Mouse (Mus musculus) macrophage (primary cell): ENCODE measurements around the gene Supt4a. TPM values are rescaled to one million over a fixed set of nuclear protein-coding genes. Genes with fewer than 3 reads are reported as not detected.

Experiments
- H3K27ac ChIP-seq: fragments of 350-480 bp; formaldehyde crosslinking; 2 replicates; pipeline ENCODE4 v1.9.0; 2021
- H3K36me3 ChIP-seq: fragments of 350-480 bp; formaldehyde crosslinking; 2 replicates; pipeline ENCODE4 v1.9.0; 2021; ENCODE audit errors: inconsistent target
- H3K4me3 ChIP-seq: fragments of 350-480 bp; formaldehyde crosslinking; 2 replicates; pipeline ENCODE4 v1.9.0; 2021; ENCODE audit errors: inconsistent target
- H3K79me2 ChIP-seq: fragments of 350-480 bp; formaldehyde crosslinking; 2 replicates; pipeline ENCODE4 v1.9.0; 2021; ENCODE audit errors: inconsistent target
- WGBS: methylation state at CpG from one replicate; pipeline ENCODE4 v1.1.7; 2026; ENCODE audit warnings: inconsistent platforms; ENCODE audit not compliant: missing documents; 5-methylcytosine and 5-hydroxymethylcytosine counted together
- polyA plus RNA-seq: library from polyadenylated mRNA; stranded (reverse); fragments of 250-400 nt; gene quantifications from 3 replicates; pipeline ENCODE4 v1.2.4, GENCODE M21; 2018; ENCODE audit warnings: inconsistent platforms
- total RNA-seq, 78 experiments: library from RNA; depleted of rRNA; stranded (reverse); fragments of 250-400 nt; gene quantifications; 1 replicate in 9 of 78; 2 replicates in 24 of 78; 3 replicates in 43 of 78; 4 replicates in 2 of 78; pipeline ENCODE4 v1.2.4; 2018; ENCODE audit warnings: inconsistent platforms in 56 of 78

Supt4a gene
- total RNA-seq (2018; cell fraction: chromatin; rRNA removed) = 10 to 100 TPM in 14 of 26 experiments, 1 to 10 TPM in 12; 2.1 to 21.4 (median 10.3) TPM
- 100 to 1,000 TPM in 5 of 26 experiments, 10 to 100 TPM in 21; 65.1 to 109 (median 81.3) TPM for total RNA-seq (2018; cell fraction: cytosol; rRNA removed)
- 10 to 100 TPM in 25 of 26 experiments, 1 to 10 TPM in 1; 9.1 to 39.1 (median 27.6) TPM for total RNA-seq (2018; cell fraction: nucleus; rRNA removed)
- polyA plus RNA-seq = 69.4 to 113 TPM (median 85.3 TPM) in 3 replicates

DNA sequence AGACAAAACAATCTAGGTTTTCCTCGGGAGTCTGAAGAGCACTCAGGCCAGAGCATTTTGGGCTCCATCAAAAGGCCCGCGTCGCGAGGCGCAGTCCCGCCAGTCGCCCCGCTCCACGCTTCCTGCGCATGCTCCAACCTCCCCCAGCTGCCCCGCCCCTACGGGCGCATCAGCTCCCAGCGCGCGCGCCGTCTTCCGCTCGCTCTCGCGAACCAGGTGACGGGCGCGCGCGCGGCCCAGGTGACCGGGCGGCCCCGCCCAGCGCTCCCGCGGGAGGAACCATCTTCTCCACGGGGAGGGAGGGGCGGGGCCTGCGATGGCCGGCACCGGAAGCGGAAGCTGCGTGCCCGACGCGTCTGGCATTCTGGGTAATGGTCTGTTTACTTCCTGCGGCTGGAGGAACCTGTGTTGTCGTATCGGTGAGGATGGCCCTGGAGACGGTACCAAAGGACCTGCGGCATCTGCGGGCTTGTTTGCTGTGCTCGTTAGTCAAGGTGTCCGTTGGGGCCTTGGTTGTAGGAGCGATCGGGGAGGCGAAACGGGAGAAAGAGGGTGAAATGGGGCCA is at the start of gene Supt4a:
TSS of gene Supt4a (plus strand) at position 378 of the 566 bp plus-strand sequence.
- H3K79me2 ChIP-seq = peaks cover 49% of the 10 kb centered on the region
- 3% methylated on average over 46 of the region's 57 CpGs for WGBS
- peak within 1 kb of the TSS; percentile 68 for H3K27ac ChIP-seq
- H3K4me3 ChIP-seq = peak within 1 kb of the TSS; percentile 100
- peaks cover 21% of the 10 kb centered on the region; the same call in 1 of the 2 replicates for H3K36me3 ChIP-seq

DNA sequence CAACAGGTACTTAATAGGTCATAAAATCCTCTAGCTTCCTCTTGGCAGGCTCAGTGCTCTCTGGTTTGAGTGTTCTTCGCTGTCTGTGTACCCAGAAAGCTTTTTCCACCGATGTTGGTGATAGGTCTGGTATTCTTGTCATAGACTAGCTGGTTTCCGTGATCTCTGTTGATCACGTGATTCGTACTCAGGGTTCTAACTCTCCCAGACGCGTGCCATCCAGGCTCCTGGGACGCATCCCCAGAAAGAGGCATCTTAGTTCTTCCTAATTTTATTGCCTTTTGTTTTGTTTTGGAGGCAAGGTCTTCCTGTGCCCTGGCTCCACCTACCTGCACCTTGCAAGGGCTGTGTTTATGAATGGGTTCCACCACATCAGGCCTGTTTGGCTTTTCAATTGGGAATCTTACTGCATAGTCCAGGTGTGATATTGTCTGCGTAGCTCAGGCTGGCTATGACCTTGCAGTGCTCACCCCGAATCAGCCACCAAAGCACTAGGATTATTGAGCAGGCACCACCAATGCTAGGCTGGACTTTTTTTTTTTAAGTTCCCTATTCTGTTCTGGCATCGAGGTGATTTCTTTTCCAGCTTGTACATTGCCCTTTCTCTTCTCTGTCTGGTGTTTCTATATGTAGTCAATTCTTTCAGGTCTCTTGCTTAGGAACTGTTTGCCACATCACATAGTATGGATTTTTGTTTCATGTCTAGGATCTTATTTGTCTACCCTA is 48.7 kb upstream of the Supt4a start:
- H3K4me3 ChIP-seq = no peak overlapping the region
- WGBS = 77% methylated on average over 11 of the region's 11 CpGs
- no peaks in the 10 kb centered on the region for H3K36me3 ChIP-seq
- H3K27ac ChIP-seq = no peak overlapping the region
- H3K79me2 ChIP-seq = no peaks in the 10 kb centered on the region

DNA sequence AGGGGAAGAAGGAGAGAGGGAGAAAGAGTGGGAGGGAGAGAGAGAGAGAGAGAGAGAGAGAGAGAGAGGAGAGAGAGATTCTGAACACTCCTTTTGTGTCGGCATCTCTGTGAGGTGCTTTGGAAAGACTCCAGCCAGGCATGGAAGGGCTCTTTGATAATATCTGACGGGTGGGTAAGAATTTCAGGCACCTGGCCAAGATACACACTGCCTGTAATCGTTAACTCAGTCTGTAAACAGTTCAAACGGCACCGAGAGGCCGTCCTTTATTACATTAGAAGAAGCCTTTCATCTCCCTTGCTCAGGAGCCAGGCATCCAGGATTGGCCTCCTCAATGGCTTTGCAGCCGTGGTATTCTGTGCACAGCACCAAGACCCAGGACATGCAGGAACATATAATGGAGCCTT is 47.9 kb upstream of the Supt4a start:
- WGBS = 40% methylated on average over 7 of the region's 7 CpGs
- no peak overlapping the region for H3K27ac ChIP-seq
- H3K79me2 ChIP-seq = no peaks in the 10 kb centered on the region
- no peaks in the 10 kb centered on the region for H3K36me3 ChIP-seq
- H3K4me3 ChIP-seq = no peak overlapping the region

DNA sequence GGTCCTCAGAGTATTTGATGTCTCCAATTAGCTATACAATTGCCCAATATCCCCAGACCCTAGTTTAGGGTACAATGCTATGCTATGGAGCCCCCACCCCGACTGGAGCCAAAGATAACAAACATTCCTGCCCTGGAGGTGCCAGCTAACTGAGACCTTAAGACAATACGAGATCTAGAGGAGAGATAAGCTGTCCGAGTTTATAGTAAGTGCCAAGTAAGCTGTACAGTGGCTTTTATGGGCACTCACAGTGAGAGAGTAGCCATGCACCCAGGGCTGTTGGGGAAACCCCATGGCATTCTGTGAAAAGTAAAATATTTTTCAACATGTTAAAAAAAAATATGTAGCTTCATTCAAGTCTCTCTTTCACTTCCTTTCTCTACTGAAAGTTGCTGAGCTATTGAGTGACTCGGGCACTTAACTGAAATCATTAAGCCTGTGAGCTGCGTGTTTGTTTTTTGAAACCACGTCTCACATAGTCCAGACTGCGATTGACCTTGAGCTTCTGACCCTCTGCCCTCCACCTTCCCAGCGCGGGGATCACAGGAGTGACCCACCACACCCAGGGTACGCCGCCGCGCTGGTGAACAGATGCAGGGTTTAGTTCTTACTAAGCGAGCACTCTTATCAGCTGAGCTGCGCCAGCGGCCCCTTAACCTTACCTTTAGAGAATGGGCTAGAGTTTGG is 47.2 kb upstream of the Supt4a start:
- Histone ChIP-seq H3K79me2 (no peaks in the 10 kb centered on the region), H3K4me3 (no peak overlapping the region), H3K36me3 (no peaks in the 10 kb centered on the region), H3K27ac (no peak overlapping the region)
- WGBS = 51% methylated on average over 16 of the region's 16 CpGs

DNA sequence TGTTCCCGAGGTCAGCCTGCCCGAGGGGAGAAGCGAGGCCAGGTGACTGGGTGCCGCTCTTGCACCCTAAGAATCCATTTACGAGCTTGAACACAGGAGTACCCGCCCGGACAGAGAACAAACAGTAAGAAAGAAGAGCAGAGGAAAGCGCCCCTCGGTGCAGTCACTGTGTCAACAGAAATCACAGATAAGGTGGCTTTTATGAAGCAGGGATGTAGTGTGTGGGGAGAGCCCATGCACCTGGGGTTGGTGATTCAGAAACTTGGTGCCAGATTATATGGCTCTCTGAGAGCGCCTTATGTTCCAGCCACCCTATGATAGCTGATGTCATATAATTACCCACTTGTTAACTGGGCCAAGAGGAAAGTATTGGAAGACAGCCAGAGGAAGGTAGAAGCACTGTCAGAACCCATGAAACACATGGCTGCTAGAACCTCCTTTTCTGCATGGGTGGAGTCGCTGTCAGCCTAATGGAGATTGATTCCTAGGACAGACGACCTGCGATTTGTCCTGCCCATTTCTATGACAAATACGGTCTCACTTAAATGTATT is 40.1 kb upstream of the Supt4a start:
- Histone ChIP-seq H3K79me2 (no peaks in the 10 kb centered on the region), H3K36me3 (no peaks in the 10 kb centered on the region), H3K27ac (no peak overlapping the region), H3K4me3 (no peak overlapping the region)
- 91% methylated on average over 14 of the region's 14 CpGs for WGBS

DNA sequence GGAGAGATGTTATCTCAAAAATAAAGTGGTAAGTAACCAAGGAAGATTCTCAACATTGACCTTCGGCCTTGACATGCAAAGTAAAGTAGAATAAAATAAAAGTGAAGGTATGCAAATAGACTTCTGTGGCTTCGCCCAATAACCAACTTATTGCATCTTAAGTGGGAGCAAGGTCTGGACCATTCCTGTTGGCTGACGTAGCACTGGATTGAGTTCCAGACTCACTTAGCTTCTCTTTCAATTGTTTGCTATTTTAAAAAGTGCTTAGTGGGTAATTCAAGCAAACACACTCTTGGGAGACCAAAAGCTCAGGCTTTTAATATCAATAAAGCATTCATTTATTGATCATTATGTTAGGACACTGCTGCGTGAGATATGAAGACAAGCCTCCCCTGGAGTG is 39.2 kb upstream of the Supt4a start:
- WGBS = 97% methylated on average over 4 of the region's 4 CpGs
- H3K36me3 ChIP-seq = no peaks in the 10 kb centered on the region
- no peak overlapping the region for H3K27ac ChIP-seq
- H3K79me2 ChIP-seq = no peaks in the 10 kb centered on the region
- no peak overlapping the region for H3K4me3 ChIP-seq

DNA sequence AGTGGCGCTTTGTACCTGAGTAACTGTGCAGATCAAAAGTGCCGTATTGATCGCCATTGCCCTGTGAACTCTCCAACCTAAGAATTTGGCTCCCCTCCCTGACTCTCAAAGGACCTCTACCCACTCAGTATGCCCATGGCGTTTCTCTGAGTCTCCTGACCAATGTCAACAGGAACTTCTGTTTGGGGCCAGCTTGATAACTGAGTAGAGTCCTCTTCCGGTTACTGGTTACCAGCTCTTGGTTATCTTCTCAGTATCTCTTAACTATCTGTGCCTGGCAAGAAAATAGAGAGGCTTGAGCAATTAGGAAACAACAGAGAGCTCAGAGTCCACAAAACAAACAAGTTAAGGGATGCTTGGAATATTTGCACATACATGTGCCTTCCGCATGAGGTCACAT is 36.2 kb upstream of the Supt4a start:
- 87% methylated on average over 6 of the region's 6 CpGs for WGBS
- Histone ChIP-seq H3K27ac (no peak overlapping the region), H3K4me3 (no peak overlapping the region), H3K79me2 (no peaks in the 10 kb centered on the region), H3K36me3 (no peaks in the 10 kb centered on the region)

DNA sequence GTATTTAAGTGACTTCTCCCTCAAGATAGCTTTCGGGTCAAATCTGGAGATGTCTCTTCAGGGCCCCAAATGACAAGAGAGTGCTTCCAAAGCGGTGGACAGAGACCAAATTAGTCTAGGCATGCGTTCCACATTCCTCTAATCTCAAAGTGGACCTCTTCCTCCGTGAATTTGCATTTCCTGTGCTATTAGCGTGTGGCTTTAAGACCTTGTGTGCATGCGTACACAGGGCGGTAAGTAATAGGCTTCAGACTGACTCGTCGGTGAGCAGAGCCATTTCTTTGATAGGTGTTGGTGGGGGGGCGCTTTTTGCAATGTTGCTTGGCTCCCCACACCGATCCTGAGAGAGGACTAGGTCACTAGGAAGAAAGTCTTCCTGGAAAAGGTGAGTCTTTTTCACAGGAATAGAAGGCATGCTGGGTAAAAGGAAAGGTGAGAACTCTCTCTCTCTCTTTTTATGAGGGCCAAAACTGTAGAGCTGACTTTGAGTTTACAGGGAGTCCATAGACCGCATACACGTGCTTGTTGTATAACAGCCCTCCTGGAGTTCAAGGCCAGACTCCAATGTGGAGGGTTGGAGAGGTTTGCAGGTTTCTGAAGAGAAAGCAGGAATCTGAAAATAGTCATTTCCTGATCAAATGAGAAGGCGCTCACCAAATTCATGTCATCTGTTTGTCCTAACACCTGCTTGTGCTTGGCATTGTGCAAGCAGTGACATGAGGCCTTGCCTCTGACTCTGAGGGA is 35.3 kb upstream of the Supt4a start:
- H3K27ac ChIP-seq = no peak overlapping the region
- H3K79me2 ChIP-seq = no peaks in the 10 kb centered on the region
- no peaks in the 10 kb centered on the region for H3K36me3 ChIP-seq
- H3K4me3 ChIP-seq = no peak overlapping the region
- WGBS = 50% methylated on average over 14 of the region's 14 CpGs

DNA sequence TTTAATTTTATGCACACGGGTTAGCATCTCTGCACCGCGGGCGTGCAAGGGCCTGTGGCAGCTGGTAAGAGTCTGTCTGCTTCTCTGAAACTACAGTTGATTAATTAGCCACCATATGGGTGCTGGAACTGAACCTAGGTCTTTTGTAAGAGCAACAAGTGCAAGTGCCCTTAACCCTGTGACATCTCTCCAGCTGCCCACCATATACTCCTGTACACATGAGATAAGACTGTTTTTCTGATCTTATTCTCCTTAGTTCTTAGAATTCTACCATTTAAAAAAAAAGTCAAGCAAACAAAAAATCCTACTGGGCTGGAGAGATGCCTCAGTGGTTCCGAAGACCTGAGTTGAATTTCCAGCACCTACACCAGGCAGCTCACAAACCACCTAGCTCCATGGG is 33.7 kb upstream of the Supt4a start:
- H3K4me3 ChIP-seq = no peak overlapping the region
- no peaks in the 10 kb centered on the region for H3K36me3 ChIP-seq
- 94% methylated on average over 5 of the region's 5 CpGs for whole genome bisulfite sequencing
- no peak overlapping the region for H3K27ac ChIP-seq
- H3K79me2 ChIP-seq = no peaks in the 10 kb centered on the region

DNA sequence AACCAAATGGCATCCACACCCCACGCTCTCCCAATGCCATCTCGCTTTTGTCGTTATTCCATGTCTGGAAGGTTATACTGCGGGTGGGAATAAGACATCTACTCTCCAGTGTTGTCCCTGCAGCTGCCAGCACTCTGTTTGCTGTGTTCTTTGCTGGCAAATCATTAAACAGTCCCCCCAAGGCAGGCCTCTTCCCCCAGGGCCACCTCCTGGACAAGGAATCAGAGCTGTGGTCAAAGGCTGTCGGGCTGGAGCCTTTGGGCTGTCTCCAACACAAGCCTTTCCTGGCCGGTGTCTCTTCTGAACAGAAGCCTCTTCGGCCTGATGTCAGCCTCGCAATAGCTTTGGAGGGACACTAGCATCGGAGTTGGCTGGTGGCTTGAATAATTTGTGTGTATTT is 33.1 kb upstream of the Supt4a start:
- no peak overlapping the region for H3K4me3 ChIP-seq
- no peaks in the 10 kb centered on the region for H3K79me2 ChIP-seq
- H3K36me3 ChIP-seq = no peaks in the 10 kb centered on the region
- 95% methylated on average over 9 of the region's 9 CpGs for WGBS
- no peak overlapping the region for H3K27ac ChIP-seq

DNA sequence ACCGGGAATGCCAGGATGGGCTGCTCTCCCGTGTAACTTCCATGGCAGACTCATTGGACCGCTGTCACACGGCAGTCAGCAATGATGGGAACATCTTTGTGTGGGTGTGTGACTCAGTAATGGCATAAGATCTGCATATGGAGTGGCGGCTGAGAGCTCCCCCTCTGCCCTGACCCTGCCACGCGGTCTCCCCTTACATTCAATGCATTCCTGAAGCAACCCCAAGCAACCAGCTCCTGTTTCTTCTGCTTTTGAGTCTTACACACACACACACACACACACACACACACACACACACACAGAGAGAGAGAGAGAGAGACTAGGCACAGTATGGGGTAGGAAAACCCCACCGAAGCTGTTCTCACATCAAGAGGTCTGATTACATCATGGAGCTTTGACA is 29.8 kb upstream of the Supt4a start:
- H3K79me2 ChIP-seq = no peaks in the 10 kb centered on the region

DNA sequence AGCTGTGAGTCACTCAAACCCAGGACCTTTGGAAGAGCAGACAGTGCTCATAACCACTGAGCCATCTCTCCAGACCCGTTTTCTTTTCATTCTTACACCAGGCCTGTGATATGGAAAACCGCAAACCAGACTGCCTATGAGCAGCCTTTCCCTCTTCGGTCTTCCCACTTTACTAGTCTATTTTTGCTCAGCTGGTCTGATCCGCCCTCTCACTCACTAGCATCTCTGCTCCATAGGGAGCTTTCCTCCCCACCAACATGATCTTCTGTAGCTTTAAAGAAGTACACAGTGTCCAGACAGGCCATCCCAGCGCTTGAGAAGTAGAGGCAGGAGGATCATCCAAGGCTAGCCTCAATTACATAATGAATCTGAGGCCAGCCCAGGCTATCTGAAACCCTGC is 28.4 kb upstream of the Supt4a start:
- WGBS = 97% methylated on average over 5 of the region's 5 CpGs

More for the DNA sequence above, 29.8 kb upstream of the Supt4a start:
- no peak overlapping the region for H3K4me3 ChIP-seq
- H3K27ac ChIP-seq = no peak overlapping the region
- H3K36me3 ChIP-seq = no peaks in the 10 kb centered on the region
- 78% methylated on average over 6 of the region's 8 CpGs for whole genome bisulfite sequencing

DNA sequence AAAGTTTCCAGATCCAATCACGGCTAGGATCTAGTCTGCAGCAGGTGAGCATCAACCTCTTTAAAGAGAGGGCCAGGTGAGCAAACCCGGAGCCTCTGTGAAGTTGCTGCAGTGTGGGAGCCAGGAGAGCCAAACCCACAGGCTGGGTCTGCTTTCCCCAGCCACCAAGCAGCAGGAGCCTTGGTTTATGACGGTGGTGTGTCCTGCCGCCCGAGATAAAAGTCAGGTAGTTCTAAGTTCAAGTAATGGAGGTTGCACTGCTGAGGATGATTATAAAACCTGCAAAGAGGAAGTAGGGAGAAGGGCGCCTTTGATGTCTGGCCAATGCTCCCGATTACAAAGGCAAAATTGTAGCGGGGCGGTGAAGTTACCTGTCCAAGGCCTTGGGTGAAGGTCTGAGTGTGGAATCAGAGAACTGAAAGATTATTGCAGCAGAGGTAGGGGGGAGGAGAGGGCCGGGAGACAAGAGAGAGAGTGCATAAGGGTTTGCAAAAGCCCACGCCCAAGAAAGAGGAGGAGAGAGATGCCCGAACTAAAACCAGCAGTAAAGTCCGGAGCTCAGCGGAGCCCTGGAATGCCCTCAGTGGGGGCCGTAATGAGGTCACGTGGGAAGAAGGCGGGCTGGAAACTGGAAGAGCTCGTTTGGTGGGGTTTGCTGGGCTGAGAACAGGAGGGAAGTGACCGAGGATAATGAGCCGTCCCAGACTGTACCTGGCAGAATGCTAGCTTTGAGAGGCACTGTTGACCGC is 27.7 kb upstream of the Supt4a start:
- no peak overlapping the region for H3K4me3 ChIP-seq
- WGBS = 25% methylated on average over 21 of the region's 21 CpGs
- no peaks in the 10 kb centered on the region for H3K36me3 ChIP-seq
- H3K79me2 ChIP-seq = no peaks in the 10 kb centered on the region
- H3K27ac ChIP-seq = no peak overlapping the region

More for the DNA sequence above, 28.4 kb upstream of the Supt4a start:
- no peak overlapping the region for H3K4me3 ChIP-seq
- no peaks in the 10 kb centered on the region for H3K79me2 ChIP-seq
- H3K27ac ChIP-seq = no peak overlapping the region
- H3K36me3 ChIP-seq = no peaks in the 10 kb centered on the region

DNA sequence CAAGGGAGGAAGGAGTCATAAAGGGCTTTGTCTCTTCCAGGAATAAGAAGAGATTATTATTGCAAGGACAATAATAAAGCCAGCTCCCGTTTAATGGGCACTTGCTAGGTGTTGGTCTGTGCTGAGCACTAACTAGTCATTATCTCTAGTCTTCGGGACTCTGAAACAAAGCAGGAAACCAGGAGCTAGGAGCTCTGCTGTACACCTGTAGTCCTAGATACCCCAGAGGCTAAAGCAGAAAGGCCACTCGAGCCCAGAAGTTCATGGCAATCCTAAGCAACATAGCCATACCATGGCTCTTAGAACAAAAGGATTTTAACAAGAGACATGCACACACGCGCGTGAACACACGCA is 27.1 kb upstream of the Supt4a start:
- H3K27ac ChIP-seq = no peak overlapping the region
- 76% methylated on average over 7 of the region's 7 CpGs for WGBS
- H3K79me2 ChIP-seq = no peaks in the 10 kb centered on the region
- no peaks in the 10 kb centered on the region for H3K36me3 ChIP-seq
- no peak overlapping the region for H3K4me3 ChIP-seq
